Mouse (Mus musculus): Measurements from ENCODE around the gene Grip1.

DNA sequence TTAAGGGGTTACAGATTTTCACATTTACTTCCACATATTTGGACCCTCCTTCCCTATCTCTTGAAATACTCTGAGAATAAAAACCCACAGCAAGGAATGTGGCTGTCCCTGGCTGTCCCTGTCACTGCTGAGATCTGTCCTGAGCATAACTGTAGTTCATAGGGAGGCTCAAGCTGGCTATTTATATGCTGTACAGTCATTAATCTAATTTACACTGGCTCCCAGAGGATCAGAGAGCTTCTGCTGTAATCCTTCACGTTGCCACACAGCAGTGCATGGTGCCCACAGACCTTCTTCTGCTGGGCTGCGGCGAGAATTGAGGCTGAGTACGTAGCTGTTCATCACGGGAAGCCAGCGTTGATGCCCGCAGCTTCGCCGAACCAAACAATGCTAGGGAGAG lies 464.4 kb downstream of the Grip1 start:
- TF ChIP-seq CTCF (IDR thresholded peaks at IDR 0.05; ENCODE audit: borderline replicate concordance, insufficient read depth, low read length) (no peak), POLR2A (IDR thresholded peaks at IDR 0.05; ENCODE audit: low read depth, low read length) (no peak)
